Mouse (Mus musculus): ENCODE measurements around the gene Slk.

The Slk gene

DNA sequence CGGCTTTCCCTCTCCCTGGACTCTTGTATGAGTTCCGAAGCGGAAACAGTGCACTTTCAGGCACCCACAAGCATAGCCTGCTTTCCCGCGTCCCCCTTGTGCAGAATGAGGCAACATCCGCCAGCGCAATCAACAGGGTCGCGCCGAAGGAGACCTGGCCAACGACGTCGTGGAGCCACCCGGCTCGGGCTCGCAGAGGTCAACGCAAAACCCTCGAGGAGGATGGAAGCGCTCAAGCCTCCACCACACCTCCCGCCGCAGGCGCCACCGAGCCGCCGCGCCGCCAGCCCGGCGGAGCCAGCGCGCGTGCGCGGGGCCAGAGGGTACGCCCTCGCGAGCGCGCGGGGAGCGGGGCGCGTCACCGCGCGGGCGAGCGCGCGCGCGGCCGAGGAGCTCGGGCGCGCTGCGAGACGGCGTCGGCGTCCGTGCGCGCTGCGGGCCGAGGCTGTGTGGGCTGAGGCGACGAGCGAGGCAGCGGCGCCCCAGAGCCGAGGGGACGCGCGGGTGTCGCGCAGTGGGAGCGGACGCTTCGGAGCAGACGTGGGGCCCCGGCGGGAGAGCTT, at the start of gene Slk:
Slk (plus strand) TSS at position 454 of the 563 bp plus-strand sequence.
- peak; percentile 91 for DNase-seq

DNA sequence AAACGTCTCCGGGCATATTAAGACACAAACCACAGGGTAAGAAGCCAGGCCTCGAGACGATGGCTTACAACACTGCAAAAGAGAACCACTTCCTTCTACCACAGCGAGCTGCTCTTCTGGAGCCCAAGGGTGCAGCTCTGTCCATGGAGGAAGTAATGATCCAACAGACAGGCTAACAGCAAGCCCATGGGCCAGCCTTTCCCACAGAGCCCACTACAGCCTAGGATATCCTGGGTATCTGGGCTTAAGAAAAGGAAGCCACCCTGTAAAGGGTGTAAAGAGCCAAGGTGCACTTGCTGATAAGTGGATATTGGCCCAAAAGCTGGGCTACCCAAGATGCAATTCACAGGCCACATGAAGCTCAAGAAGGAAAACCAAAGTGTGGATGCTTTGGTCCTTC, 48.2 kb upstream of the Slk start:
- no peak for DNase-seq

DNA sequence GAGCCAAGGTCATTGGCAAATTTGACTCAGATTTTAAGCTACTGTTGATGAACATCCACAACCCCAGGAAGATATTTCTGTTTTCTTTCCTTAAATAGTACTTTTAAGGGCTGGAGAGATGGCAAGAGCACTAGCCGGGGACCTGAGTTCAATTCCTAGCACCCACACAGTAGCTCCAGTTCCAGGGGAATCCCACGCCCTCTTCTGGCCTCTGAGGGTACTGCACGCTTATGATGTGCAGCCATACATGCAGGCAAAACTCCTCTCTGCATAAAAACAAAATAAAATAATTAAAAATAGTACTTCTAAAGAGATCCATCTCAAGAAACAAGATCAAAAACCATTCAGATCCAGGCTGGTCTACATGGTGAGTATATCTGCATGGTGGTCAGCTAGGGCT, 47.0 kb upstream of the Slk start:
- DNase-seq, result no peak

DNA sequence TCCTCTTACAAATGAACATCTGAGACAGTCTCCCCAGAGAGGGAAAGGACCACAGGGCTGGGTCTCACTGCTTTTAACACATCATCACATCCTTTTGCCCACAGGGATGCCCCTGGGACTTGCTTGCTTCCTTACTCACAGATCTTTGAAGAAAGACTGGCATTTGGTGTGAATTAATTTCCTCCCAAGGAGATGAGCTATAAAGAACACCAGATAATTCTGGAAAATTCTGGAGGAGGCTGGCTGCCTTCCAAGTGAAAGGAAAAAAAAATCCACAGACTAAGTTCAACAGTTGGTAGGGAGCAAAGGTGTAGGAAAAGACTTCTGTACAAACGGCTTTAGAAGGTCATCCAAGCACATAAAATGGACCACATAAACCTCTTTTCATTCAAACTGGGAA, 45.3 kb upstream of the Slk start:
- no peak for DNase-seq

DNA sequence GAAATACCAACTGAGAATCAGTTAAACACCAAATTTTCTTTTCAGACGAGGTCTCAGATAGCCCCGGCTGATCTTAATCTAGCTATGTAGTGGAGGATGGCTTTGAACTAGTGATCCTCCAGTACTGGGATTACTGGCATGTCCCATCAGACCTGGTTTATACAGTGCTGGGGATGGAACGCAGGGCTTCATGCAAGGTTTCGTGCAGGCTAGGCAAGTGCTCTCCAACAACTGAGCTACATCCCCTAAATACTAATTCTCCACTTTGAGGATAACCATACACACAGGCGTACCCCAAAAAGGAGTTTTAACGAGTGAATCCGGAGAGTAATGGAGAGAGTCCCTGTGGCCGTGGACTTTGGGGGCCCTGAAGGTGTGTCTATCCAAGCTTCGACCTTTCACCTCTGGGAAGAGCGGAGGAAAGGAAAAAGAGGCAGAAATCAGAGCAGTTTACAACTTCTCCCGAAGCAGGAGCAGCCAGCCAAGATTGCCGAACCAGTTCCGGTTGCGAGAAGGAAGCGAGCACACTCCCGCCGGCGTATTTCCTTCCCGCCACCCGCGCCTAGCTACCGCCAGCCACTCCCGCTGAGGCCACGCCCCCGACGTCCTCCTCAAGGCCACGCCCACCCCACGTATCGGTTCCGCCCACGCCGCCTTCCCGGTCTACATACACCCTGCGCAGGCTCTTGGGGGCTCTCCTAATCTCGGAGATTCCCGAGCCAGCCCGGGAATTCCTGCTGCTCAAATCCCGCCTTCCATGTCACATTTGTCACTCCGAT, 42.8 kb upstream of the Slk start:
- peak; percentile 98 for DNase-seq

DNA sequence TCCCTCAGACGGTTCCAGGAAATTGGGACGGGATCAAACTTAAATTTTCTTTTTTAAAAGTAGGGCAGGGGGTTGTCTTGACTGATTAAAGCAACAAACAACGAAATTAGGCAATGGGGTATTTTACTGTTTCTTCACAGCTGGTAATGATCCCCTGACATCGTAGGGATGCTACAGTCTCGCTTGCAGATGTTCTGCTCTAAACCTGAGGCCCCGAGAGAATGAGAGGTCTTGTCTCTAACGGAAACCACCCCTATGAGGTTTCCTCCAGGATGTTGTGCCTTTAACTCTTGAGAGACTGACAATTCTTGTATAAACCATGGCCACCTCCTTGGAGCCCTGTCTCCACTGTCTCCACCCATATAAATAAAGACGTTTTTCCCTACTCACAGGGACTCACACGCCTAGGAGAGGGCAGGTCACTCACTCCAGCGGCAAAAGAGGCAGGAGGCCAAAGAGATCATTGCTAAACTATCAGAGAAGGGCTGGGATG, 42.1 kb upstream of the Slk start, which contains the start of gene Stn1:
Stn1 (minus strand) TSS at position 208 of the 493 bp plus-strand sequence.
- no peak for DNase-seq

DNA sequence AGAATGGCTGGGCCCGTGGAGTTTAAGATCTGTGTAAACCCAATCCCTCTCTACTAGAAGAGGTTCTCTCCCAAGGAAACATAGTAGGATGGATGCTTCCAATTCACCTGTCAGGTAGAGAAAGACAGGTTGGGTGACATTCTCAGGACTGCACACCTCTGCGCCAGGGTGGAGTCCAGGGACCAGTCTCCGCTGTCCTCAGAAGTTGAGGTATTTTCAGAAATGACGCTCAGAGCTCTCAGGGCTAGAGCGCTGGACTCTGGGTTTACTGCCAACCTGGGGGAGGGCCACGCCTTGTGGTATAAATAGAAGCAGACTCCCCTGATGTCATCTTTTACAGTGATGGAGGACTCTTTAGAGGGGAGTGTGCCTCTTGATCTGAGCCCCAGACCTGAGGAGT, 41.6 kb upstream of the Slk start:
- DNase-seq, result no peak

DNA sequence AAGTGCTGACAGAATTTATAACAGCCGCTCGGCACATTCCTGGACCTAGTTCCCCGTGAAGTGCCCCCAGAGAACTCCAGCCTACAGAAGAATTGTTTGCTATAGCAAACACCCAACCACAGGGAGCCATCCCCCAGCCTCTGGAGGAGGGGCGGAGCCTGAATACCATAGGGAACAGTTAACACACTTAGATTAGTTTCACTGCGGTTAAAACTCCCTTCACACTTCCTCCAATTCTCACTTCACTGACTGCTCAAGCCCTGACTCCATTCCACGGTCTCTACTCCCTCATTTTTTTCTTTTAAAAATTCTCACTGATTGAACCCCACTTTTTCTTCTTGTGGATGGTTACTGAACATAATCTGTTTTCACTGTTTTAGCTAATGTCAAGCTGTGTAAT, 40.7 kb upstream of the Slk start:
- DNase-seq, result no peak

DNA sequence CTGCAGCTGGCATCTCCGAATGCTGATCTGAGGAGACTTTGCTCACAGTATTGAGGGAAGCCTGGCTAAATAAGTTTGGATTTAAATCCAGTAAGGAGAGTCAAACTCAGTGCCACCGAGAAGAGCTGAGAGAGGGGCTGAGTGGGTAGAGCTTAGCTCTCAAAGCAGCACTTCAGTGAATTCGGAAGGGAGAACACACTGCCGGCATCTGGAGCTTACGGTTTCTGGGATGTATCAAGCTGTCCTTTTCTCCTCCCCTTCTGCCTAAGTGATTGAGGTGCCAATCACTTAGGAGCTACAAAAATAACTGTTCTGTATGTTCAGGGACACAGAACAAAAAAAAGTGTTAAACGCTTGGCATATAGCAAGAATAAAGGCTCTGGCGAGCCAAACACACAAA, 37.0 kb upstream of the Slk start:
- DNase-seq, result no peak

DNA sequence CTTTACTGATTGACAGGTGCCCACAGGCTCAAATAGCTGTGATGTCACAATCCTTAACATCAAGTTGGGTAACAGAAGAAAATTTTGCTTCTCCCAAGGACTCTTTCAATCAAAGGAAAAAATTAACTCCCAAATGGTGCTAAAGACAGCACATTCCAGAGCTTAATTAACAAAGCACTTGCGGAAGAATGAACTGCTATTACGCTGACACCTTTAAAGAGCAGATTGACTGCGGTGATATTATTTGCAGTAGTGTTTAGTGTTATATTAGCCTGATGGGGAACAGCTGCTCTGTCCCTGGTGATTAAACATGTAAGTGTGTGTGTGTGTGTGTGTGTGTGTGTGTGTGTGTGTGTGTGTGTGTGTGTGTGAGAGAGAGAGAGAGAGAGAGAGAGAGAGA, 34.4 kb upstream of the Slk start:
- DNase-seq, result no peak

DNA sequence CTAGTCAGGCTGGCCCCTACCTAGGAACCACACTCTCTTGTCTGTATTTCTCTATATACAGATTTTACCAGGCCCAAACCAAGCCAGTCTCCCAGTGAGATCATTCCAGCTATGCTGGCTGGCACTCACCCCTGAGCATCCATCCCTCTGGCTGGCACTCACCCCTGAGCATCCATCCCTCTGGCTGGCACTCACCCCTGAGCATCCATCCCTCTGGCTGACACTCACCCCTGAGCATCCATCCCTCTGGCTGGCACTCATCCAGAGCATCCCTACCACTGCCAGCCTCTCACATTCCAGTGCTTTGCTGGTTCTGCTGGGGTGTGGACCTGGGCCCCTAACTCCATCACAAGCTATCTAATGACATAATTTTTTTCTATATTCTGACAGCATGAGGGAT, 34.0 kb upstream of the Slk start:
- DNase-seq, result no peak

DNA sequence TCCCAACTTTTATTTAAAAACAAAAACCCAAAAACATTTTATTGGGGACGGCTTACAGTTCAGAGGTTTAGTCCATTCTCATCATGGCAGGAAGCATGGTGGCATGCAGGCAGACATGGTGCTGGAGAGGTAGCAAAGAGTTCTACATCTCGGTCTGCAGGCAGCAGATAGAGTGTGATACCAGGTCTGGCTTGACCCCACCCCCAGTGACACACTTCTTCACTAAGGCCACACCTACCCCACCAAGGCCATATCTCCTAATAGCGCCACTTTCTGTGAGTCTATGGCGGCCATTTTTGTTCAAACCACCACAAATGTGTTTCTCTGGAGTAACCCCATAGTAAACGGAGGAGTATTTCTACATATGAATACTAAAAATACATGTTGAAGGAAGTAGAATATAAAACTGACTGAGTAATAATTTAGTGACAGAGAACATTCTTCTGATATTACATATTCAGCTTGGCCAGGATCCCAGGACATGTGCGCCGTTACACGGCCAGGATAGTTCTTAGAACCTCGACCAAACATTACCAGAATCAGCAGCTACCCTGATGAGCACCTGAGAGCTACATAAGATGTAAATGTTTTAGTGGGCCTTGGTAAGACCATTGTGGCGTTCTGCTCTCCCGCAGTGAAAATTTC, 30.9 kb upstream of the Slk start:
- no peak for DNase-seq

DNA sequence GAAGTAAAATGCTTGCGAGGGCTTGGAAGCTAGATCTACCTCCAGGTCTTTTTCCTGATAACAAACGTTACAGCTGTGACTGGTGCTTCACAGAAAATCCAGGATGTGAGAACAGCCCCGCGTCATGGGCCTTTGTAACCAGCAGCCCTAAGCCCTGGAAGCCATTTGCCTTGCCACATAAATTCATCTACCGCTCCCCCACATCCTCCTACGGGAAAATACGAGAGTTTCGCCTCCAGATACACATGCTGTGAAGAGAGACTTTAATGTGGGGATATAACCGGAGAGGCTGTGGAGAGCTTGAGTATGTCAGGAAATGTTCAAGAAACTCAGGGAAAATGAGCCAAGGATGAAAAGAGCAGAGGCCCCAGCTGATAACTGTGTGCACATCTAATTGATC, 30.3 kb upstream of the Slk start:
- no peak for DNase-seq

DNA sequence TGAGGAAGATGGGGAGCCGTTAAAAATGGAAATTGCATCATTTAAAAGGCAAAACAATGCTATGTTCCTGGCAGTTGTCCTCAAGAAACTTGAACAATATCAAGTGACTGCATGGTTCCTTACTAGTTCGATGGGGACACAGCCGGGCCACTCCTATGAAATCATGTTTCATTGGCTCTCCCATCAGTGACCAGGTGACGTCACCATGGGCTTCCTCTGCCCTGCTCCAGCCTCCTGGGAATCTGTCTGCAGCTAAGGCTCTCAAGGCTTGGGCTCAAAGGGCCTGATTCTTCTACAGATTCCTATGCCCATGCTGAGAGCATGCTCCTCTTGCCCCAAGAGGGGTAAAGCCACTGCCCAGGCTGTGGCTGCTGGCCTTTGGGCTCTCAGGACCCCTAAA, 29.9 kb upstream of the Slk start:
- DNase-seq, result no peak

DNA sequence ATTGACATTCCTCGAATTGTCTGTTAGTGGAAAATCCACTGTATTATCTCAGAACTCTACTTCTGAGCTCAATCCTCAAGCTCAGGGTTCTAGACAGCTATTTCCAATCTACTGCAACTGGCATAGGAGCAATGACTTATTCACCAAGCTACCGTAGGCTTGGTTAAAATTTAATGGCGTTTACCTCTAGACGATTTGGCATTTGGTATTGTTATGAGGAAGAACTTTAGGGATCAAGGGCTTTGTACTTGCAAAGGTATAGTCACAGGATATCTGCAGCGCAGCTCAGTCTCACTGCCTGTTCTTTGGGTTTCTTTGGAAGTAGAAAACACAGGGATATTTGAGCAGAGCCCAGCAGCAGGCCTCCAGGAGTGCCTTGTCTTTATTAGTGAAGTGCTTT, 20.3 kb upstream of the Slk start:
- no peak for DNase-seq

DNA sequence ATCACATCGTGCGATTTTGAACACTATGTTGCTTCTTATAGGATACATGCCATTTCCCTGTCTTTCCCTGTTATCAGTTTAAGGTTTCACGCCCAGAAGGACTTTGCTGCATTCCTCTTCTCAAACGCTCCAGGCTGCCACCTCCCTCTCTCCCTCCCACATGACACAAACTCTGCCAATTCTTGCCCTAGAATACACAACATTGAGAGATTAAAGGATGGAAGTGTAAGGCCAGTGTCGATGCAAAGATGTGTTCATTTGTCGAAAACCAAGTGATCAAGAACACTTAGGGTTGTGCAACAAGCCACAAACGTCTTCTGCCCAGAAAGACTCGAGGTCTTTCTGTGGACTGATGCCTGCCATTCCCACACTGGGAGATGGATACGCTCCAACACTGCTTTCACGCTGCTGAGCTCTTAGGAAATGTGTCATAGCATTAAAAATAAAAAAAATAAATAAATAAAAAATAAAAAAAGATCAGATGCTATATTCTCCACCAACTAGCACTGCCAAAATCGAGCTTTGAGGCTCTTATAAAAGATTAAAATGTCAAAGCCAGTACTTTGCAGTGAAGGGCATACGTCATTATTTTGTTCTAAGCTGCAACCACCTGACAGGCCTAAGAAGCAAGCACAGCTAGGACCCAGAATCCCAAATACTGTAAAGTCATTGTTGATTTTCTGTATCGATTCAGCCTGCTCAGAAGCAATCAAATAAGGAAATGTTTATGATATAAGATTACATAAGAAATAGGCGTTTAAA, 19.5 kb upstream of the Slk start:
- no peak for DNase-seq

DNA sequence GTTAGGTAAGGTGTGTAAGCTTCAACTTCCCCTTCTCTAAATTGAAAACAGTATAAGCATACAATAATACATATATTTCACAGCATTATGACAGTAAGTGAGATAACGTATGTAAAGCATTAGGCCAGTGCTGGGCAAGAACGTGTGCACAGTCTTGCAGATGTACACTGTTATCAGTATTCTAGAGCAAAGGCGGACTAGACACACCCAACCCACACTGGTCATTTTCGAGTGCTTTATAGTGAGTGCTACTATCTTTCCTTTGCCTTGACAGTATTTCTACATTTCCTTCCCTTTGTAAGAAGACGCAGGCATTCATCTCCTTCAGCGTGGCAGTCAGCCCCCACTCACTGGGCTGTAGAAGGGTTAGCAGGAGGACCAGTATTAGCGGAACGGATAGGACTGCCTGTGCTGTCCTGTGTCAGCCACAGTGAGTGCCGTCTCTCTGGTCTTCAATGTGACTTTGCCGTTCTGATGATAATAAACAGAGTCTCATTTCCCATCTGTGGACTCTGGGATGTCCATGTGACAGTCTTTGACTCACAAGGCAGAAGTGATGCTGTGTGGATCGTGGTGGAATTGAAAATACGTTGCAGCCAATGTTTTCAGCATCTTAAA, 18.8 kb upstream of the Slk start:
- DNase-seq, result no peak

DNA sequence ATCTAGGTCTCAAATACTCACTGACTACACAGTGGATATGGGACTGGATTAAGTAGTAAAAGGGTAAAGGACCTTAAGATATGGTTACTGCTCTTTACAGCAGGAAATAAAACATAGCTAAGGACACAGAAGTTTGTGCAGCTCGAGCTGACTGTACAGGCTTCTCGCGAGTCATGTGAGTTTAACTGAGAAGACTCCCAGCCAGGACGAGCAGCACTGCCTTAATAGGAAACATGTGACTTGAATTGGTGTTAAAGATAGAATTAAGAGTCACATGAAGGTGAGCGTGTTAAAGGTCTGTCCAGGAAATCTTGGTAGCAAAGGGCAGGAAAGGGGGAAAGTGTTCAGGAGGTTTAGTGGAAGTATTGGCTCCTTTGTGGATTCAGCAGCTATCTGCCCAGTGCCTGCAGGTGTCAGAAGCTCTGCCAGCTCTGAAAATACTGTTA, 17.5 kb upstream of the Slk start:
- DNase-seq, result no peak

DNA sequence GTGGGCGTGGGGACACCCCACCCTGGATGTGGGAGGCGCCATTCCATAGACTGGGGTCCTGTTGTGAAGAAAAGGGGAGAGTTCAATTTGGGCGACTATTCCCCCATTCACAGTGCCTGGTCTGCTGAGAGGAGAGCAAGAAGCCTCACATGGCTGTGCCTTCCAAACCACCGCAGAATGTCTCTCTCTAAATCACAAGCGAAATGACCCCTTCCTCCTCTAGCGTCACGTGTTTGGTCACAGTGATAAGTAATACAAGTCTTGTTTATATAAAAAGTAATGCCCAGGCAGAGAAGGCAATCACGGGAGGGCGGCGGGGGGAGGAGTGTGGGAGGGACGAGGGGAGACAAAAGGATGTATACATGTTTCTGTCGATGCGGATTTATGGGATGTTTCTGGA, 15.8 kb upstream of the Slk start:
- no peak for DNase-seq

DNA sequence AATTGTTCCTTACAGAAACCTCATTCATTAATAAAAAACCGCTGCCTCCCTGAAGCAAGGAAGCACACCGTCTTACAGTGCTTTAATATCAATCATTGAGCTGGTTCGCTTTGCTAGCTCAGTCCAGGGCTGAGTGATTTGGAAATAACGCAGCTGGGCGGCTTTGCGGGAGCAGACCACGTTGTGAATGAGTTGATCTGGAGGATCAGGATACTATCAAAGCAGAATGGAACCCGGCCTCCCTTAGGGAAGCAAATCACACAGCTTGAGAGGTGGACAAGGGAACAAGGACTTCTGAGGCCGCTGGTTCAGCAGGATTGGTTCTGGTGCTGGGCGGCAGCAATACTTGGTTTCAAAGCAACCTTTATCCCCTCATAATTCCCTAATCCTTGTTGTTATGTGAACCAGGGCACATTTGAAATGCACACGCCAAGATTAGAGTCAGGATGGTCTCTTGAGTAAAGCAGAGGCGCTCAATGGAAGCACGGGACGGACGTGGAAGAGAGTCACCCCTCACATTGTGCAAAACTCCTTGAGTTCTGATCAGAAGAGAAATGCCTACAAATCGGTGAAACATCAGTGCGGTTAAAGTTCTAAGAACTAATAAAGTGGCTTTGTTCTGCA, 14.3 kb upstream of the Slk start:
- DNase-seq, result peak; percentile 29

DNA sequence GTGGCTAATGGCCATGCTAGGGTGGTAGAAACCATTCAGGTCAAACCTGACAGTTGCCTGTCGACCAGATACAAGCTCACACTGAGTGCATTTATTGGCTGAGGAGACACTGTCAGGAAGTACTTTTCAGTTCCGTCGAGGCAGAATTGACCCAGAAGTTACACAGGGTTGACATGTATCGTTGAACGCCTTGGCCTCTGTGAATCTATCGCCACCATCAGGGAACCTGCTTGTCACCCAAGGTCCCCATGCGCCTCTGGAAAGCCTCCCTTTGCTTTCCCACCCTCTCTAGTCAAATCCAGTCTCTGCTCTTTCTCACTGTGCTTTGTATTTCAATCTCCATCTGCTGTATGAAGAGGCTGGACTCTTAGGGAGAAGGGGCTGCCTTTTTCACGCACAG, 13.5 kb upstream of the Slk start:
- DNase-seq, result no peak

DNA sequence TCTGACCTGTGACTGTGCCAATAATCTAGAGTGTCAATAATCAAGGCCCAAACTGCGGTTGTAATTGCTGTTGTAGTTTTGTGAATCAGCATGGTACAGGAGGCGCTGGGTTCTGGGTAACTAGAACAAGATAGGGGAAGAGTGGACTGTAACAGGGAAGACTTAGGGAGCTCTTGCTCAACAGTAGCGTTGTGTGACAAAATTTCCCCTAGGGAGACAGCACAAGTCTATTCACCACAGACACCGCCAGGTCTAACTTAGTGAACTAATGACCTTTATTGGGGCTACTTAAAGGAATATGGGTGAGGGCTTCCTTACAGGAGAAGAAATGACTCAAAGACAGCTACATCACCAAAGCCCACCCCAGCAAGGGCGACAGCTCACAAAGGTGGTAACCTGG, 9.4 kb upstream of the Slk start:
- no peak for DNase-seq
